Mouse (Mus musculus) adrenal gland, adult 8-10 months (tissue): ENCODE measurements at regions not wholly inside any gene's neighbourhood (a gene's known extent, or its start where the extent isn't known, plus 50 kb on each side); places are given as distances from the start of the nearest gene placed in this dataset.

Experiments used
- DNase-seq: peaks from one replicate; pipeline ENCODE4 v3.0.0; 2022

GRCm38 (mm10) chr13:44085621-44086510 is 301.3 kb downstream of the Cd83 start:
- peak; percentile 58 for DNase-seq

GRCm38 (mm10) chr13:44086801-44087200 is 302.2 kb downstream of the Cd83 start:
- DNase-seq: no peak

GRCm38 (mm10) chr13:44097141-44097540 is 312.6 kb downstream of the Cd83 start:
- DNase-seq: no peak

GRCm38 (mm10) chr13:44099511-44099910 is 314.9 kb downstream of the Cd83 start:
- no peak for DNase-seq

GRCm38 (mm10) chr13:44100125-44101067 is 315.8 kb downstream of the Cd83 start:
- no peak for DNase-seq

- no peak for DNase-seq
Observed at GRCm38 (mm10) chr13:44101161-44101560, 316.6 kb downstream of the Cd83 start.

GRCm38 (mm10) chr13:44101806-44102205 is 317.2 kb downstream of the Cd83 start:
- DNase-seq: no peak

GRCm38 (mm10) chr13:44102257-44102656 is 317.7 kb downstream of the Cd83 start:
- DNase-seq: no peak

GRCm38 (mm10) chr13:44103340-44103739 is 318.8 kb downstream of the Cd83 start:
- no peak for DNase-seq

GRCm38 (mm10) chr13:44105161-44105560 is 320.6 kb downstream of the Cd83 start:
- no peak for DNase-seq

- DNase-seq: no peak
Observed at GRCm38 (mm10) chr13:44108695-44109094, 324.1 kb downstream of the Cd83 start.

- no peak for DNase-seq
Observed at GRCm38 (mm10) chr13:44113043-44113442, 328.5 kb downstream of the Cd83 start.

GRCm38 (mm10) chr13:44114856-44115255 is 330.3 kb downstream of the Cd83 start:
- no peak for DNase-seq

GRCm38 (mm10) chr13:44117841-44118240 is 333.3 kb downstream of the Cd83 start:
- no peak for DNase-seq

- DNase-seq: no peak
Observed at GRCm38 (mm10) chr13:44118846-44119245, 334.3 kb downstream of the Cd83 start.

- DNase-seq: no peak
Observed at GRCm38 (mm10) chr13:44121241-44121671, 336.7 kb downstream of the Cd83 start.

- DNase-seq: no peak
Observed at GRCm38 (mm10) chr13:44121932-44122331, 337.4 kb downstream of the Cd83 start.

- DNase-seq: no peak
Observed at GRCm38 (mm10) chr13:44126198-44126597, 341.6 kb downstream of the Cd83 start.

- no peak for DNase-seq
Observed at GRCm38 (mm10) chr13:44128506-44129274, 344.1 kb downstream of the Cd83 start.

GRCm38 (mm10) chr13:44131916-44132315 is 347.3 kb downstream of the Cd83 start:
- DNase-seq: no peak

GRCm38 (mm10) chr13:44132510-44132909 is 347.9 kb downstream of the Cd83 start:
- no peak for DNase-seq

- no peak for DNase-seq
Observed at GRCm38 (mm10) chr13:44133436-44133835, 348.9 kb downstream of the Cd83 start.
